Mouse (Mus musculus): ENCODE data around the gene 1700001L19Rik. TPM values are rescaled to one million over a fixed set of nuclear protein-coding genes. Genes with fewer than 3 reads are reported as not detected.

The 1700001L19Rik gene
- polyA plus RNA-seq, 1 experiment: not detected

- peaks cover 19% of the 10 kb centered on the region for H3K4me1 ChIP-seq (ENCODE audit: control insufficient read depth)
- TF ChIP-seq GATA1 (IDR thresholded peaks at IDR 0.05; ENCODE audit: low read length) (no peak), TAL1 (IDR thresholded peaks at IDR 0.05; ENCODE audit: low read length) (no peak)
Observed at GRCm38 (mm10) chr13:68601184-68601583, 4.0 kb downstream of the 1700001L19Rik start.

GRCm38 (mm10) chr13:68603085-68603484 is 5.9 kb downstream of the 1700001L19Rik start:
- no peaks in the 10 kb centered on the region for H3K36me3 ChIP-seq (ENCODE audit: control insufficient read depth)
- peaks cover 9% of the 10 kb centered on the region for H3K4me1 ChIP-seq (ENCODE audit: control insufficient read depth)
- TF ChIP-seq TAL1 (IDR thresholded peaks at IDR 0.05; ENCODE audit: low read length) (no peak), GATA1 (IDR thresholded peaks at IDR 0.05; ENCODE audit: low read length) (no peak)
- no peaks in the 10 kb centered on the region for H3K27me3 ChIP-seq (ENCODE audit: control insufficient read depth)
- no peak overlapping the region for H3K4me3 ChIP-seq (replicated peaks)
- no peaks in the 10 kb centered on the region for H3K9me3 ChIP-seq (ENCODE audit: control insufficient read depth, low read length)

More at GRCm38 (mm10) chr13:68601184-68601583, 4.0 kb downstream of the 1700001L19Rik start:
- Histone ChIP-seq H3K4me3 (replicated peaks) (no peak overlapping the region), H3K9me3 (ENCODE audit: control insufficient read depth, low read length) (no peaks in the 10 kb centered on the region), H3K27me3 (ENCODE audit: control insufficient read depth) (peaks cover 4% of the 10 kb centered on the region; the same call in 1 of the 2 replicates), H3K36me3 (ENCODE audit: control insufficient read depth) (no peaks in the 10 kb centered on the region)

- no peak overlapping the region for H3K4me3 ChIP-seq (replicated peaks)
- no peak for TF ChIP-seq TAL1 (IDR thresholded peaks at IDR 0.05; ENCODE audit: low read length)
- TF ChIP-seq GATA1 (IDR thresholded peaks at IDR 0.05; ENCODE audit: low read length): no peak
- no peaks in the 10 kb centered on the region for H3K27me3 ChIP-seq (ENCODE audit: control insufficient read depth)
Observed at GRCm38 (mm10) chr13:68605689-68606126, 8.5 kb downstream of the 1700001L19Rik start.

GRCm38 (mm10) chr13:68607652-68608405 is 10.6 kb downstream of the 1700001L19Rik start:
- H3K4me1 ChIP-seq (ENCODE audit: control insufficient read depth): peaks cover 4% of the 10 kb centered on the region
- no peaks in the 10 kb centered on the region for H3K27me3 ChIP-seq (ENCODE audit: control insufficient read depth)
- no peaks in the 10 kb centered on the region for H3K36me3 ChIP-seq (ENCODE audit: control insufficient read depth)
- no peak overlapping the region for H3K4me3 ChIP-seq (replicated peaks)
- H3K9me3 ChIP-seq (ENCODE audit: control insufficient read depth, low read length): no peaks in the 10 kb centered on the region
- no peak for TF ChIP-seq GATA1 (IDR thresholded peaks at IDR 0.05; ENCODE audit: low read length)
- TF ChIP-seq TAL1 (IDR thresholded peaks at IDR 0.05; ENCODE audit: low read length): no peak

More at GRCm38 (mm10) chr13:68605689-68606126, 8.5 kb downstream of the 1700001L19Rik start:
- H3K9me3 ChIP-seq (ENCODE audit: control insufficient read depth, low read length): no peaks in the 10 kb centered on the region
- no peaks in the 10 kb centered on the region for H3K36me3 ChIP-seq (ENCODE audit: control insufficient read depth)
- peaks cover 4% of the 10 kb centered on the region for H3K4me1 ChIP-seq (ENCODE audit: control insufficient read depth)

GRCm38 (mm10) chr13:68622792-68623191 is 25.6 kb downstream of the 1700001L19Rik start:
- Histone ChIP-seq H3K9me3 (ENCODE audit: control insufficient read depth, low read length) (peaks cover 8% of the 10 kb centered on the region), H3K4me1 (ENCODE audit: control insufficient read depth) (no peaks in the 10 kb centered on the region), H3K4me3 (replicated peaks) (no peak overlapping the region), H3K27me3 (ENCODE audit: control insufficient read depth) (no peaks in the 10 kb centered on the region), H3K36me3 (ENCODE audit: control insufficient read depth) (no peaks in the 10 kb centered on the region)
- TF ChIP-seq TAL1 (IDR thresholded peaks at IDR 0.05; ENCODE audit: low read length) (no peak), GATA1 (IDR thresholded peaks at IDR 0.05; ENCODE audit: low read length) (no peak)

- H3K4me1 ChIP-seq (ENCODE audit: control insufficient read depth): no peaks in the 10 kb centered on the region
- no peak overlapping the region for H3K4me3 ChIP-seq (replicated peaks)
- peaks cover 35% of the 10 kb centered on the region for H3K9me3 ChIP-seq (ENCODE audit: control insufficient read depth, low read length)
- TF ChIP-seq TAL1 (IDR thresholded peaks at IDR 0.05; ENCODE audit: low read length) (no peak), GATA1 (IDR thresholded peaks at IDR 0.05; ENCODE audit: low read length) (no peak)
- no peaks in the 10 kb centered on the region for H3K27me3 ChIP-seq (ENCODE audit: control insufficient read depth)
- H3K36me3 ChIP-seq (ENCODE audit: control insufficient read depth): no peaks in the 10 kb centered on the region
Observed at GRCm38 (mm10) chr13:68627041-68627440, 29.8 kb downstream of the 1700001L19Rik start.

GRCm38 (mm10) chr13:68642786-68643185 is 45.6 kb downstream of the 1700001L19Rik start:
- TF ChIP-seq TAL1 (IDR thresholded peaks at IDR 0.05; ENCODE audit: low read length) (no peak), GATA1 (IDR thresholded peaks at IDR 0.05; ENCODE audit: low read length) (no peak)
- no peaks in the 10 kb centered on the region for H3K4me1 ChIP-seq (ENCODE audit: control insufficient read depth)
- no peaks in the 10 kb centered on the region for H3K36me3 ChIP-seq (ENCODE audit: control insufficient read depth)
- H3K4me3 ChIP-seq (replicated peaks): no peak overlapping the region
- no peaks in the 10 kb centered on the region for H3K27me3 ChIP-seq (ENCODE audit: control insufficient read depth)
- peaks cover 21% of the 10 kb centered on the region for H3K9me3 ChIP-seq (ENCODE audit: control insufficient read depth, low read length)

Other genes with a start within 250 kb of the 1700001L19Rik start
- gene Mtrr, start 15.3 kb upstream of the 1700001L19Rik start, polyA plus RNA-seq (2012): 0.82 and 1.0 TPM in 2 replicates
- gene Fastkd3, start 15.2 kb upstream of the 1700001L19Rik start, polyA plus RNA-seq (2012): 0.02 and 0.27 TPM in 2 replicates

Measured in erythroblast, embryonic 14.5 days (primary cell).